Mouse (Mus musculus) layer of hippocampus, postnatal 10 days (tissue): ENCODE results near the gene BC048507. TPM values are rescaled to one million over a fixed set of nuclear protein-coding genes. Genes with fewer than 3 reads are reported as not detected.

Source experiments
- total RNA-seq, 2 experiments: library from RNA; stranded (reverse); gene quantifications; 2 replicates each; pipeline ENCODE4 v1.2.3; 2021

BC048507 gene
- total RNA-seq, 2 experiments from 2014 or later = not detected

Other genes with a start within 250 kb of the BC048507 start
- 1 to 10 TPM in 1 of 2 experiments, not detected in 1; 1.4 TPM for gene Gm49345, start 225.6 kb upstream of the BC048507 start, total RNA-seq
- 1 to 10 TPM; 8.0 to 9.0 TPM for gene Zfp729a, start 225.5 kb upstream of the BC048507 start, total RNA-seq
- 10 to 100 TPM; 21.4 to 22.8 TPM for gene Zfp738, start 176.3 kb upstream of the BC048507 start, total RNA-seq
- gene Zfp65, start 134.2 kb upstream of the BC048507 start, total RNA-seq = 10 to 100 TPM; 14.8 to 16.1 TPM
- gene Zfp85, start 108.1 kb upstream of the BC048507 start, total RNA-seq = 1 to 10 TPM; 5.5 to 6.9 TPM
- 1 to 10 TPM; 3.0 to 3.6 TPM for gene Zfp493, start 83.6 kb upstream of the BC048507 start, total RNA-seq
- gene Zfp273, start 49.6 kb upstream of the BC048507 start, total RNA-seq = 1 to 10 TPM; 7.8 to 9.3 TPM
- gene Gm10037, start 32.2 kb upstream of the BC048507 start, total RNA-seq = 1 to 10 TPM; 7.4 to 8.4 TPM